Mouse (Mus musculus) megakaryocyte progenitor cell, adult 5-6 weeks (primary cell): ENCODE data around the gene Fam57a. TPM values are rescaled to one million over a fixed set of nuclear protein-coding genes. Genes with fewer than 3 reads are reported as not detected.
"Not testable (repeated sequence)": the region's sequence is repeated elsewhere in the genome, so short reads cannot be mapped to it uniquely, and the experiment has no call there.

Experiments used
- ATAC-seq: replicated peaks from 2 replicates; pipeline ENCODE4 v1.8.0; 2016; ENCODE audit warnings: mild to moderate bottlenecking, moderate TSS enrichment, inconsistent platforms; ENCODE audit not compliant: poor library complexity
- total RNA-seq, 2 experiments: library from RNA; stranded (forward) in 1 of 2; stranded (reverse) in 1 of 2; fragments of 157-497, 149-512 nt in 1 of 2; fragments of 200-1000 nt in 1 of 2; gene quantifications; 2 replicates each; pipeline versions ENCODE4 v1.2.3 to v1.2.4; 2015 to 2017

Fam57a gene
- total RNA-seq, 2 experiments from 2014 or later = 3.5 to 4.1 TPM

GRCm38 (mm10) chr11:76178726-76179494 is 561 bp upstream of the Fam57a start:
- peak; percentile 58 for ATAC-seq

- no peak for ATAC-seq
Observed at GRCm38 (mm10) chr11:76180146-76180540, 672 bp downstream of the Fam57a start.

GRCm38 (mm10) chr11:76183745-76184144 is 4.3 kb downstream of the Fam57a start:
- ATAC-seq = no peak

- 0 out of 2 replicates have a peak, but pooled peaks have one; percentile 26 for ATAC-seq
Observed at GRCm38 (mm10) chr11:76186908-76187307, 7.4 kb downstream of the Fam57a start.

- ATAC-seq = no peak
Observed at GRCm38 (mm10) chr11:76196275-76196976, 17.0 kb downstream of the Fam57a start.

GRCm38 (mm10) chr11:76196977-76197469 is 17.6 kb downstream of the Fam57a start:
- no peak for ATAC-seq

GRCm38 (mm10) chr11:76201761-76202674 is 22.5 kb downstream of the Fam57a start:
- peak; percentile 89 for ATAC-seq

- no peak for ATAC-seq
Observed at GRCm38 (mm10) chr11:76206793-76207192, 27.3 kb downstream of the Fam57a start.

- ATAC-seq = no peak
Observed at GRCm38 (mm10) chr11:76210228-76210985, 30.9 kb downstream of the Fam57a start.

- ATAC-seq = not testable (repeated sequence)
Observed at GRCm38 (mm10) chr11:76211595-76211994, 32.1 kb downstream of the Fam57a start.

- no peak for ATAC-seq
Observed at GRCm38 (mm10) chr11:76213841-76214240, 34.4 kb downstream of the Fam57a start.

GRCm38 (mm10) chr11:76215011-76215410 is 35.5 kb downstream of the Fam57a start:
- no peak for ATAC-seq

- no peak for ATAC-seq
Observed at GRCm38 (mm10) chr11:76216049-76216540, 36.6 kb downstream of the Fam57a start.

GRCm38 (mm10) chr11:76216681-76217389 is 37.4 kb downstream of the Fam57a start:
- peak; percentile 6; the same call in 1 of the 2 replicates for ATAC-seq

- peak; percentile 98 for ATAC-seq
Observed at GRCm38 (mm10) chr11:76217390-76217800, 37.9 kb downstream of the Fam57a start, which contains the start of the genes Dbil5 and Gemin4. Dbil5 (plus strand) TSS chr11:76217608. Gemin4 (minus strand) TSS chr11:76217664.

- no peak for ATAC-seq
Observed at GRCm38 (mm10) chr11:76224631-76225030, 45.2 kb downstream of the Fam57a start.

- ATAC-seq = no peak
Observed at GRCm38 (mm10) chr11:76225051-76225450, 45.6 kb downstream of the Fam57a start.

GRCm38 (mm10) chr11:76236136-76236535 is 56.7 kb downstream of the Fam57a start:
- ATAC-seq = no peak

- ATAC-seq = no peak
Observed at GRCm38 (mm10) chr11:76239750-76240149, 60.3 kb downstream of the Fam57a start.
